Mouse (Mus musculus) limb, embryonic 14.5 days (tissue): ENCODE data around the gene Cers6. TPM values are rescaled to one million over a fixed set of nuclear protein-coding genes. Genes with fewer than 3 reads are reported as not detected.
A peak's percentile ranks its signal among the peaks of the same experiment; 100 is the strongest.

ENCODE experiments used
- ATAC-seq: fragments of 200-750 bp; cut with Nextera tagmentation; 2 replicates; pipeline ENCODE4 v1.8.0; 2017; ENCODE audit warnings: low read depth, moderate number of reproducible peaks, moderate TSS enrichment; ENCODE audit not compliant: low FRiP score
- DNase-seq: peaks from one replicate; pipeline ENCODE4 v3.0.0-alpha.2; 2015; ENCODE audit warnings: low spot score
- H3K27ac ChIP-seq: fragments of 300-500 bp; sonication (generic); replicated peaks from 2 replicates; pipeline ENCODE4 v1.5.1; 2014; ENCODE audit warnings: low read depth, mild to moderate bottlenecking, low read length, moderate library complexity, mixed read lengths
- H3K27me3 ChIP-seq: fragments of 300-500 bp; sonication (generic); 2 replicates; pipeline ENCODE4 v1.6.1; 2014; ENCODE audit warnings: low read length, mixed read lengths; ENCODE audit not compliant: control insufficient read depth, insufficient read depth
- H3K36me3 ChIP-seq: fragments of 300-500 bp; sonication (generic); 2 replicates; pipeline ENCODE4 v1.6.1; 2014; ENCODE audit warnings: mild to moderate bottlenecking, low read length, moderate library complexity, mixed read lengths; ENCODE audit not compliant: control insufficient read depth, insufficient read depth
- H3K4me1 ChIP-seq: fragments of 300-500 bp; sonication (generic); 2 replicates; pipeline ENCODE4 v1.6.1; 2014; ENCODE audit warnings: antibody characterized with exemption, low read length, mixed read lengths; ENCODE audit not compliant: control insufficient read depth, insufficient read depth
- H3K4me2 ChIP-seq: fragments of 300-500 bp; sonication (generic); replicated peaks from 2 replicates; pipeline ENCODE4 v1.6.1; 2014; ENCODE audit warnings: low read depth, mild to moderate bottlenecking, low read length, moderate library complexity; ENCODE audit not compliant: severe bottlenecking
- H3K4me3 ChIP-seq: fragments of 300-500 bp; sonication (generic); replicated peaks from 2 replicates; pipeline ENCODE4 v1.5.1; 2014; ENCODE audit warnings: low read length
- H3K9ac ChIP-seq: fragments of 300-500 bp; sonication (generic); 2 replicates; pipeline ENCODE4 v1.6.1; 2014; ENCODE audit warnings: mild to moderate bottlenecking, low read depth, low read length, moderate library complexity; ENCODE audit not compliant: severe bottlenecking
- H3K9me3 ChIP-seq: fragments of 300-500 bp; sonication (generic); 2 replicates; pipeline ENCODE4 v1.6.1; 2016; ENCODE audit warnings: low read length; ENCODE audit not compliant: control insufficient read depth
- POLR2A ChIP-seq: fragments of 200-500 bp; IDR thresholded peaks from 2 replicates; pipeline ENCODE4 v1.8.0; 2012; ENCODE audit warnings: inconsistent platforms, mild to moderate bottlenecking, moderate library complexity, borderline replicate concordance; ENCODE audit not compliant: insufficient read depth, insufficient read length; ENCODE audit errors: extremely low read depth
- WGBS: fragments of 180-500 bp; shearing (Covaris S2); extraction: QIAGEN DNeasy Blood & Tissue Kit; methylation state at CpG from one replicate; pipeline ENCODE4 v1.1.7; 2014; 5-methylcytosine and 5-hydroxymethylcytosine counted together
- polyA plus RNA-seq, 2 experiments: library from polyadenylated mRNA; depleted of rRNA in 1 of 2; stranded (reverse) in 1 of 2; unstranded in 1 of 2; fragments of >200 nt; fragmentation: Nextera tagmentation in 1 of 2; extraction: Ambion mirVana in 1 of 2; gene quantifications; 2 replicates each; pipeline versions ENCODE4 v1.2.1 to v1.2.3; 2012 to 2014

Cers6 gene
- polyA plus RNA-seq, 2 experiments = 10.7 to 30.9 TPM

DNA sequence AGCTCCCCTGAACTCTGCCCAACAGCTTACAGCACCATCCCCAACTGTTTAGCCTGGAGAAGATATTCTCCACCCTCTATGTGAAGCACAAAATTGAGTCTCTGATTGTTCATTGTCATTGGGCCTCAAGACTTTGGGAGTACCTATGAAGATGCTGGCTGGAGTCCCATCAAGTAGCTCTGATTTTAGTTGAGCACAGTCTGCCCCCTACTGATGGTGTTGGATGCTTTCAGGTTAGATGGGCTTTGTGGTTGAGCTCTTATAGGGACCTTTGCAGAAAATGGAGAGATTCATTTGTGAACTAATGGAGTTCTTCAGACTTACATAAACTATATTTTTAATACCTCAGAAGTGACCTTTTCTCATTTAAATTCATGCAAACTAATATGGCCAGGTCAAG is 200.1 kb downstream of the Cers6 start:
- H3K27ac ChIP-seq = no peak overlapping the region
- no peaks in the 10 kb centered on the region for H3K27me3 ChIP-seq
- H3K9me3 ChIP-seq = no peaks in the 10 kb centered on the region
- H3K4me2 ChIP-seq = no peak overlapping the region
- no peak overlapping the region for H3K4me3 ChIP-seq
- no peaks in the 10 kb centered on the region for H3K36me3 ChIP-seq
- ATAC-seq = no peak
- no peak overlapping the region for H3K9ac ChIP-seq
- no peak for TF ChIP-seq POLR2A
- no peaks in the 10 kb centered on the region for H3K4me1 ChIP-seq
- DNase-seq = peak; percentile 27

DNA sequence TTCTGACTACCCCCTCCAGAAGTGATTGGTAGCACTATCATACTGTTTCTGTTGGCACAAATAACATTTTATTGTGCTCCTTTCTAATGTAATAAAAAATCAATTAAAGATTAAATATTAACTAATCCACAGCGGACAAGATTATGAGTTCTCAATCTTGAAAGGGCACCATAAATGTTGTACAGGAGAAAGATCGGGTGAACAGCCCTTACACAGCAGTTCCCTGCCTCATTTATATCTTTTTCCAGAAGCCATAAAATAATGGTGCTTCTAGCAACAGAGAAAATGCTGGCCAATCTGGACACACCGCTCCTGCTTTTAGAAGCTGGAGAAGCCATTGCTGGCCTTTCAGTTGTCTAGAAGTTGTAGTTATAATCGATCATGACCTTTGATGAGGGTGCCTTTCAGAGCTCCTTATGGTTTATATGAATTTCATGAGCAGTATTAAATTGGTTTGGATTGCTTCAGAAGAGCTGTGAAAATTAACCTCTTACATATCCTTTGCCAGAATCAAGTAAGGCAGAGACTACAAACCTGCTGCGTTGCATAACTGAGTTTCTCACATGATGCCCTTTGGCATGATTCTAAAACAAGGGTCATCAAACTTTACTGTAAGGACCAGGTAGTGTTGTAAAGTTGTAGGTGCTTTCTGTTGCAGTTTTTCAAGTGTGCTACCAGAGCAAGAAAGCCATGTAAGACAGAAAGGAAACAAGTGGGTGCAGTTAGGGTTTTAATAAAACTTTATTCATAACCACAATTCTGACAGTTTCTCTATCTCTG is 200.9 kb downstream of the Cers6 start:
- DNase-seq = no peak
- no peak for TF ChIP-seq POLR2A
- Histone ChIP-seq H3K4me1 (no peaks in the 10 kb centered on the region), H3K9me3 (no peaks in the 10 kb centered on the region), H3K27ac (no peak overlapping the region), H3K36me3 (no peaks in the 10 kb centered on the region), H3K27me3 (no peaks in the 10 kb centered on the region), H3K4me3 (no peak overlapping the region), H3K9ac (no peak overlapping the region), H3K4me2 (no peak overlapping the region)
- no peak for ATAC-seq
- 72% methylated on average over 5 of the region's 5 CpGs for WGBS

DNA sequence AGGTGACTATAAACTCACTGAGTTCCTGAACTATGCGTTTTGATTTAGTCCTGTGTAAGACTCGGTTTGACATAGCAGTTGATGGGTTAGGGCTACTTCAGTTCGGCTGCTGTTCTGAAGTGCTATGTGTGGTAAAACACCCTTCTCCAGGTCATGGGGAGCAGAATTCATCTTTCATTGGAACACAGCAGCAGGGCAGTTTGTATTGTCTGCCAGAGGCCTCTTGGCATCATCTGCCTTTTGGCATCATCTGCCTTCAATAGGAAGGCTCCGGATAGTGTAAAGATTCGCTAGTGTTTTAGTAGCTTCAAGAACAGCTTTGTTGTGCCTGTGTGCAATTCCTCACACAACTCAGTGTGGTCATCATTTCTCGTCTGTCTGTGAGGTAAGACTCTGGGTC is 203.5 kb downstream of the Cers6 start:
- no peaks in the 10 kb centered on the region for H3K36me3 ChIP-seq
- no peaks in the 10 kb centered on the region for H3K27me3 ChIP-seq
- no peak overlapping the region for H3K4me3 ChIP-seq
- no peaks in the 10 kb centered on the region for H3K4me1 ChIP-seq
- no peaks in the 10 kb centered on the region for H3K9me3 ChIP-seq
- ATAC-seq = no peak
- no peak overlapping the region for H3K9ac ChIP-seq
- no peak for TF ChIP-seq POLR2A
- 88% methylated on average over 6 of the region's 6 CpGs for WGBS
- no peak overlapping the region for H3K27ac ChIP-seq
- no peak for DNase-seq
- H3K4me2 ChIP-seq = no peak overlapping the region

DNA sequence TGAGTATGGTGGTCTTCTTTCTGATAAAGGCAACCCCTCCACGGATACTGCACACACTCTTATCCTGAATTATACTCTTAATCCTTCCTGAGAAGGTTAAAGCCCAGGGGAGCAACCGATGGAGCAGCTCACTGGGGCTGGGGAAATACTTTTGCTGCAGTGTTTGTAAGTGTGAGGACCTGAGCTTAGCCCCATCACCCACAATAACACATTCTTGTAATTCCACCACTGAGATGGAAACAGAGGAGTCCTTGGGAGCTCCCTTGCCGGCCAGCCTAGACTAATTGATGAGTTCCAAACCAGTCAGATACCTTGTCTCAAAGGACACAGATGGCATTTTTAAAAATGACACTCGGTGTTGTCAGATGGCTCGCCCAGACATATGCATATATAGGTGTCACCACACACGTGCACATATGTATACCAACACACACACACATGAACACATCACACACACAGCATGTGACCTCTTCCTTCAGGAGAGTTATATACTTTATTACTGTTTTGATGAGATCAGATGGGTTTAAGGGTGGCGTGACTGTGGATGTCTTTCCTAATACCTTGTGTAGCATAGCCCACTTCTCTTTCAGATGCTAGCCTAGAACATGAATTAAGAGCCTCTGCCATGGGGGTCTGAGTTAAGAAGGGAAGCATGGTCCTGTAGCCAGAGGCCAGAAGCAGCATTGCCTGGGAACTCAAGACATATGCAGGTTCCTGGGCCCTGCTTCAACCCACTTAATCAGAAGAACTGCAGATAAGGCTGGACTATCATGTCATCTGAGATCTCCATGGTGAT is 210.4 kb downstream of the Cers6 start:
- Histone ChIP-seq H3K4me1 (peaks cover 4% of the 10 kb centered on the region; the same call in 1 of the 2 replicates), H3K4me3 (no peak overlapping the region), H3K27me3 (no peaks in the 10 kb centered on the region), H3K4me2 (no peak overlapping the region), H3K36me3 (peaks cover 8% of the 10 kb centered on the region; the same call in 1 of the 2 replicates), H3K27ac (no peak overlapping the region), H3K9ac (no peak overlapping the region), H3K9me3 (no peaks in the 10 kb centered on the region)
- ATAC-seq = no peak
- no peak for TF ChIP-seq POLR2A
- 69% methylated on average over 7 of the region's 7 CpGs for WGBS
- DNase-seq = no peak

DNA sequence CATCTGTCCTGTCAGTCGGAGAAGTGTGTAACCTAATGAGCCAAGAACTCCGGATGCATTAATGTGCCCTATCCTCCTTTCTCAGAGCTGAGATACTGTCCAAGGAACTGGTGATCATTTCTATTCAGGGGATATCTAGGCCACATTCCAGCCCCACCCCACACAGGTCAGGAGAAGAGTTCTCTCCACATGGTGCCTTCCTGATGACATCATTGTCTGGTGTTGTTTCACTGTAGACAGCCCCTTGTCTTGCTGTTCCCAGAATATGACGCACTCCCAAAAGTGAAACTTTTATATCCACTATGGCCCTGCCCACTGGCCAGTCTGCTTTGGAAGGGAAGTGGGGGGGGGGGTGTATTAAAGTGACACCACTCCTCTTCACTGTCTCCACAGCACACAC is 215.9 kb downstream of the Cers6 start:
- no peak overlapping the region for H3K27ac ChIP-seq
- ATAC-seq = no peak
- H3K9me3 ChIP-seq = no peaks in the 10 kb centered on the region
- TF ChIP-seq POLR2A = no peak
- H3K4me3 ChIP-seq = no peak overlapping the region
- H3K9ac ChIP-seq = no peak overlapping the region
- 75% methylated on average over 3 of the region's 3 CpGs for WGBS
- H3K36me3 ChIP-seq = peaks cover 8% of the 10 kb centered on the region; the same call in 1 of the 2 replicates
- DNase-seq = no peak
- no peaks in the 10 kb centered on the region; the same call in 1 of the 2 replicates for H3K4me1 ChIP-seq
- H3K4me2 ChIP-seq = no peak overlapping the region
- H3K27me3 ChIP-seq = no peaks in the 10 kb centered on the region
